Mouse (Mus musculus) spleen, postnatal 0 days (tissue): ENCODE data around the gene Rcn3. TPM values are rescaled to one million over a fixed set of nuclear protein-coding genes. Genes with fewer than 3 reads are reported as not detected.

Experiments
- microRNA counts: library from miRNA; unstranded; fragments of <30 nt; microRNA quantifications from one replicate; lab custom pipeline; 2015
- polyA plus RNA-seq: library from polyadenylated mRNA; unstranded; fragments of >200 nt; fragmentation: Nextera tagmentation; extraction: Ambion mirVana; gene quantifications from 2 replicates; pipeline ENCODE4 v1.2.1, GENCODE M21; 2015

Rcn3 gene
- 80.3 and 93.9 TPM in 2 replicates for polyA plus RNA-seq

DNA sequence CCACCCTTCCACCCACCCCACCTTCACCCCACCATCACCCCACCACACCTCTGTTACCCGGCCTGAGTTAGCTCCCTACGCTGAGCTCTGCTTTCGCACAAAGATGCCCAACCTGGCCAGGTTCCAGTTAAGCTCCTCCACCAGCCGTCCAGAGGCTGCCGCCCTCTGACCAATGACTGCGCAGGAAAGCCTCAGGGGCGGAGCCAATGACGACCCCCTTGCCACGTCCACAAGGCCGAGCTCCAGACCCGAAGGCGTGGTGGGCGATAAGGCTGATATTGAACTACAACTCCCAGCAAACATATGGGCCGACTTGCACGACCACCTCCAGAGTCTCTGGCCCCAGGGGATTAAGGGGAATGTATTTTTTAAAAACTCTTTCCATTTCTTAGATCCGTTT, at the start of gene Rcn3:
Gene Rcn3, minus strand, starts transcription at position 174 of the 400 bp plus-strand sequence.

GRCm38 (mm10) chr7:45135993-45136567, 44.1 kb upstream of the Rcn3 start, which contains the start of the genes Gm45713 and Flt3l:
Gm45713 (minus strand) TSS chr7:45136231.
Flt3l (minus strand) TSS chr7:45136432.

GRCm38 (mm10) chr7:45128624-45129246, 36.7 kb upstream of the Rcn3 start, which contains the start of gene Rpl13a:
Rpl13a (minus strand) TSS chr7:45128761.

DNA sequence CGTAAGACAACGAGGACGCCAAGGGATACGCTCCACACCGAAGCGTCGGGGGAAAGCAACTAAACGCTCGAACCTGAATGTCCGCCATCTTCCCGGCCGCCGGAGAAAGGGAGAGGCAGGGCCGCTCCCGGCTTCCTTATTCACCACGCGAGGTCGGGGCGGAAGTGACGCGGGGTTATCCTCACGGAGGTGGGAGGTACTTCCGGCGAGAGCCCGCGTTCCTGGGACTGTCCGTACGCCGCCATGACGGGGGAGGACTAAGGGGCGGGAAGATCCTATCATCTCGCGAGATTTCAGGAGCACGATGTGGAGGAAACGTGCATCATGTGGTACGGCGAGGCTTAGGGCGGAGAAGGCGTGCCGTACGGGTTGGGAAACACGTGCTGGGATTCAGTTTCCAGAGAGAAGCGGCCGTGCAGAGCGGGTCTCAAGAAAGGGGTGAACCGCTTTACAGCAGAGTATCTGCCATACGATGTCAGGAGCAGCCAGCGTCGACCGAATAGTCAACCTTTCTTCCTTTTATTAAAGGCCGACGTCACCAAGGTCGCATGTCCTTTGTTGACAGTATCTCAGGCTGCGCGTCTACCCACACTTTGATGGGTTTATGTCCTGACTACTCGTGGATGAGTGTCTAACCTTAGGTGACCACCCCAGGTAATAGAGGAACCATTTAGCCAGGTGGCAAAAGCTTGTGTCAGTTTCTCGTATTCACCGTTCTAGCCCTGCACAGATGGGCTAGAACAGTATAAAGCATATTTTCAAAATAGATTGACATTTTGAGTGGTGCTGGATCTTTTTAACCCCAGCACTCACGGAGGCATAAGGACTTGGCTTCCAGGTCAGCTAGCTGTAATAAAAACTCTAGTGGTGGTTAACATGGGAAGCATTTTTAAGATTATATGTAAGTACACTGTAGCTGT, 32.5 kb upstream of the Rcn3 start, which contains the start of gene Rps11:
Gene Rps11, minus strand, starts transcription at position 216 of the 920 bp plus-strand sequence.

DNA sequence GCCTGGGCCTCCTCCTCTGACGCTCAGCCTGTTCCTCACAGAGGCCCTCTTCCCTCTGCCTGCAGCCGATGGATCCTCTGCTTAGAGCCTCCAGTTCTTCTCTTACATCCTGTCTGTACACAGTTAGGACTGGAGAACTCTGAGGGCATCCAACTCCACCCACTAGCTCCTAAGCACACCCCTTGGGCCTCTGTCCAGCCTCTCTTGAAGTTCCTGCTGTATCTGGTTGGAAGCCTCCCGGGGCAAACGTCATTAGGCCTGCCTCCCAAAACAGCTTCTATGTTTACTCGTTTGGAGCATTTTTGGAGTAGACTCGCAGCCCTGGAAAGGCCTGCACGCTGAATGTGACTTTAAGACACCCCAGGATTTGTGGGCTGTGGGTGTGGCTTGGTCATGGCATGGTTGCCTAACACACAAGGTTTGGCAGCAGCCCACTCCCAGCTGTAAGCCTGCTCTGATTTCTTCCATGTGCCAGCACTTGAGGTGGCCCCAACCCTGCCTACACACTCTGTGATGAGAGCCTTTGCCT, 11.7 kb upstream of the Rcn3 start, which contains the start of gene Fcgrt:
Gene Fcgrt, minus strand, starts transcription at position 200 of the 529 bp plus-strand sequence.

GRCm38 (mm10) chr7:45062239-45062835, 29.7 kb downstream of the Rcn3 start, which contains the start of the genes Nosip and Prrg2:
Nosip (plus strand) TSS chr7:45062429.
Prrg2 (minus strand) TSS chr7:45062677.

DNA sequence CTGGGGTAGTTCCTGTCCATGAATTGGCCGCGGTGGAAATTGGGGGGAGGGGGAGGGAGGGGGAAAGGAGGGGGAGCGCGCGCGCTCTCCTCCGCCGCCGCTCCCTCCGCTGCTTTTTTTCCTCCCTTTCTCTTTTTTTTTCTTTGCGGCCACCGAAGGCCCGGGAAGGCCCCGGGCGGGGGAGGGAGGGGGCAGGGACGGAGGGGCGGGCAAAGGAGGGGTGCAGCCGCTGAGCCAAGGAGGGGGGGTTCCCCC, 39.2 kb downstream of the Rcn3 start, which contains the start of gene Prr12:
Gene Prr12, minus strand, starts transcription at position 20 of the 255 bp plus-strand sequence.

MicroRNAs encoded within 50 kb of the gene (microRNA counts, 519-probe panel; counts per million panel counts)
- 7,531 counts per million, percentile 73 among the panel's probes with 10 or more counts for microRNA mmu-miR-150 (lab: Ali Mortazavi, UCI)

Other genes with a start within 250 kb of the Rcn3 start
- 30.3 and 34.1 TPM in 2 replicates for gene Akt1s1, start 243.2 kb downstream of the Rcn3 start, polyA plus RNA-seq
- gene Tbc1d17, start 243.1 kb downstream of the Rcn3 start, polyA plus RNA-seq, result 34.9 and 39.2 TPM in 2 replicates
- gene Pnkp, start 235.1 kb downstream of the Rcn3 start, polyA plus RNA-seq, result 44.6 and 51.7 TPM in 2 replicates
- 75.8 and 108 TPM in 2 replicates for gene Ptov1, start 222.4 kb downstream of the Rcn3 start, polyA plus RNA-seq
- 39.9 and 44.7 TPM in 2 replicates for gene Med25, start 199.5 kb downstream of the Rcn3 start, polyA plus RNA-seq
- 6.4 and 7.7 TPM in 2 replicates for gene Fuz, start 196.1 kb downstream of the Rcn3 start, polyA plus RNA-seq
- 54.9 and 61.8 TPM in 2 replicates for gene Ap2a1, start 162.7 kb downstream of the Rcn3 start, polyA plus RNA-seq
- 0.17 TPM in 1 of 2 replicates, not detected in the other for gene Tsks, start 149.0 kb downstream of the Rcn3 start, polyA plus RNA-seq
- 3.7 and 4.5 TPM in 2 replicates for gene Cpt1c, start 117.4 kb downstream of the Rcn3 start, polyA plus RNA-seq
- 215 and 217 TPM in 2 replicates for gene Prmt1, start 105.7 kb downstream of the Rcn3 start, polyA plus RNA-seq
- 54.1 and 62.3 TPM in 2 replicates for gene Irf3, start 94.6 kb downstream of the Rcn3 start, polyA plus RNA-seq
- 28.5 and 32.0 TPM in 2 replicates for gene Bcl2l12, start 93.5 kb downstream of the Rcn3 start, polyA plus RNA-seq
- 15.0 and 17.0 TPM in 2 replicates for gene Scaf1, start 75.9 kb downstream of the Rcn3 start, polyA plus RNA-seq
- 25.6 and 26.0 TPM in 2 replicates for gene Rras, start 74.3 kb downstream of the Rcn3 start, polyA plus RNA-seq
- gene Prr12, start 39.3 kb downstream of the Rcn3 start, polyA plus RNA-seq, result 3.9 and 5.0 TPM in 2 replicates
- gene Nosip, start 29.8 kb downstream of the Rcn3 start, polyA plus RNA-seq, result 37.2 and 45.0 TPM in 2 replicates
- gene Prrg2, start 29.5 kb downstream of the Rcn3 start, polyA plus RNA-seq, result 10.0 and 12.4 TPM in 2 replicates
- gene Fcgrt, start 11.6 kb upstream of the Rcn3 start, polyA plus RNA-seq, result 59.4 and 86.0 TPM in 2 replicates
- gene Rps11, start 32.2 kb upstream of the Rcn3 start, polyA plus RNA-seq, result 1,257 and 1,307 TPM in 2 replicates
- gene Rpl13a, start 36.5 kb upstream of the Rcn3 start, polyA plus RNA-seq, result 1,601 and 1,631 TPM in 2 replicates
- gene Gm45713, start 44.0 kb upstream of the Rcn3 start, polyA plus RNA-seq, result 0.35 and 0.44 TPM in 2 replicates
- gene Flt3l, start 44.2 kb upstream of the Rcn3 start, polyA plus RNA-seq, result 7.2 and 9.3 TPM in 2 replicates
- gene Pih1d1, start 62.1 kb upstream of the Rcn3 start, polyA plus RNA-seq, result 45.1 and 48.9 TPM in 2 replicates
- gene Aldh16a1, start 62.4 kb upstream of the Rcn3 start, polyA plus RNA-seq, result 29.7 and 31.2 TPM in 2 replicates
- gene Slc17a7, start 71.7 kb upstream of the Rcn3 start, polyA plus RNA-seq, result not detected in 2 replicates
- not detected in 2 replicates for gene Gfy, start 87.3 kb upstream of the Rcn3 start, polyA plus RNA-seq
- gene Pth2, start 88.8 kb upstream of the Rcn3 start, polyA plus RNA-seq, result not detected in 2 replicates
- 0.12 and 0.29 TPM in 2 replicates for gene Ccdc155, start 112.7 kb upstream of the Rcn3 start, polyA plus RNA-seq
- gene Dkkl1, start 119.9 kb upstream of the Rcn3 start, polyA plus RNA-seq, result 7.5 and 8.4 TPM in 2 replicates
- 14.5 and 20.8 TPM in 2 replicates for gene Tead2, start 123.5 kb upstream of the Rcn3 start, polyA plus RNA-seq
- gene Cd37, start 146.9 kb upstream of the Rcn3 start, polyA plus RNA-seq, result 71.1 and 87.7 TPM in 2 replicates
- 0.10 TPM in 1 of 2 replicates, not detected in the other for gene Slc6a16, start 148.9 kb upstream of the Rcn3 start, polyA plus RNA-seq
- gene Slc6a21, start 185.3 kb upstream of the Rcn3 start, polyA plus RNA-seq, result not detected in 2 replicates
- gene Trpm4, start 241.6 kb upstream of the Rcn3 start, polyA plus RNA-seq, result 2.9 and 4.7 TPM in 2 replicates
- 0.06 and 0.12 TPM in 2 replicates for gene Hrc, start 243.1 kb upstream of the Rcn3 start, polyA plus RNA-seq